Mouse (Mus musculus) lung, adult 18-20 months (tissue): ENCODE data around the gene Dnajc22.
"Not testable (repeated sequence)": the region's sequence is repeated elsewhere in the genome, so short reads cannot be mapped to it uniquely, and the experiment has no call there.

Experiments used
- DNase-seq, 2 experiments: peaks; one replicate each; pipeline ENCODE4 v3.0.0; 2022; ENCODE audit warnings: mixed read lengths in 2 of 2

Dnajc22 gene

DNA sequence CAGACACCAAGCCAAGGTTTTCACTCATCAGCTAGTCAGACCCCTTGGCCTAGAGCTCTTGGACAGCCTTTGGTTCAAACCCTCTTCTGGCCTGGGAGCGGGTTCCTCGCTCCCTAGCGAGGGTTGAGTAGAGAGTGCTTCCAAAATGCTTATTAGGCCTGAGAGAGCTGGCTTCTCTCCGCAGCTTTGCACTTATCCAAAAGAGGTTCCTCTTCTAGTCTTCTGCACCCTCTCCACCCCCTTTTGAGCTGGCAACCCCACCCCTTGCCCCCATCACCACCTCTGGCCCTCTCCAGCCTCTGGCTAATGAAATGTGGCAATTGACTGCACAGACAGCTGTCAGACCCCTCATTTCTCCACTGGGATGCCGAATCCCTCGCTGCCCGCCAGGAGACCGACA lies at the start of gene Dnajc22:
Gene Dnajc22, plus strand, starts transcription at position 301 of the 400 bp plus-strand sequence.
- DNase-seq, result no peak

DNA sequence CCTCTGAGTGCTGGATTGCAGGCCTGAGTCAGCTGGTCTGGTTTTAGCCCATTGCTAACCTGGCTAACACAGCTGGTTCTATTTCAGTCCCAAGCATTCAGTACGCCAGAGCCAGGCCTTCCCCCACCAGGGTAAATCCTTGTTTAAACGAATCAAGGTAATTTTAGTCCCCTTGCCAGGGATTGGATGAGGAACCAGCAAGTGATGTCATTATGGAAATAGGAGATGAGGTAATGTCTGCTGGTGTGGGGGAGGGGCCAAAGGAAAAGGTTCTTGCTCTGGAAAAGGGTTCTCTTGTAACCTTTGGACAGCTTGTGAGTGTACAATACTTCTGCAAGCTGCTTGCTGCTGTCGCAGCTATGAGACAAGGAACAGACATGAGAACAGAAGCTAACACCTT lies 48.1 kb upstream of the Dnajc22 start:
- DNase-seq, result peak in 1 of 2 experiments; percentile 46

DNA sequence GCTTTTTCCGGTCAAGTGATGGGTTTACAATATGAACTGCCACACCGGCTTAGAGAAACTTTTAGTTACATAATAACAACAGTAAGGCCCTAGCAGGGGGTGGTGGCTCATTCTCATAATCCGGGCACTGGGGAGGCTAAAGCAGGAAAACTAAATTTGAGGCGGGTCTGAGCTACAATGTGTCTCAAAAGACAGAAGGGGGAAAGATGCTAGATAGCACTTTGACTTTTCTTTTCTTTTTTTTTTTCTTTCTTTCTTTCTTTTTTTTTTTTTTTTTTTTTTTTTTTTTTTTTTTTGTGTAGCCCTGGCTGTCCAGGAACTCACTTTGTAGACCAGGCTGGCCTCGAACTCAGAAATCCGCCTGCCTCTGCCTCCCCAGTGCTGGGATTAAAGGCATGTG lies 47.2 kb upstream of the Dnajc22 start:
- not testable (repeated sequence) for DNase-seq

DNA sequence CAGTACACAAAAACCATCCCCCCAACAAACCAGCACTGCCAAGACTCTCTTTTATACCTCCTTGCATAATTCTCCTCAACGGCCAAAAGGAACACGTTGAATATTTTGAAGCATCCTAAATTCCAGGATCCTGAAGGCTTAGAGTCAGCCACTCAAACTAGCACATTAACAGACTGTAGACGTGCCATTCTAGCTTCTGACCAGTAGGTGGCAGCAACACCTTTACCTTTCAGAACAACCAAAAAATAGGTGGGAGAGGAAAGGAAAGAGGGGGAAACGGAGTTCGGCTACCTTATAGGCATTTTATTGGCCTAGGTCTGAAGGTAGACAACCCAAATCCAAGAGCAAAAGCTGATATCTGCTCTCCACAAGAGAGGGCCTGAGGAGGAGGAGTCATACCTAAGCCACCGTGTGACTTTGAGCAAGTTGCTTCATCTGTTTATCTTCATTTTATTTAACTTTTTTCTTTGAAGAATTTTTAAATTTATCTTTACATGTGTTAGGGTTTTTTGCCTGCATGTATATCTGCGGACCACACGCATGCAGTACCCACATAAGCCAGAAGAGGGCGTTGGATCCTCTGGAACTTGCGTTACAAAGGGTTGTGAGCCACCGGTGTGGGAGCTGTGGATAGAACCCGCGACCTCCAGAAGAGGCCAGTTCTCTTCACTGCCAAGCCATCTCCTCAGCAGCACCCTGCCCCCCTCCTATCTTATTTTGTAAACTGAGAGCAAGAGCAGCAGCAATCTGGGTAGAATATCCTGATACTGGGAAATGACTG lies 43.3 kb upstream of the Dnajc22 start:
- peak; percentile 50 to 51 for DNase-seq

DNA sequence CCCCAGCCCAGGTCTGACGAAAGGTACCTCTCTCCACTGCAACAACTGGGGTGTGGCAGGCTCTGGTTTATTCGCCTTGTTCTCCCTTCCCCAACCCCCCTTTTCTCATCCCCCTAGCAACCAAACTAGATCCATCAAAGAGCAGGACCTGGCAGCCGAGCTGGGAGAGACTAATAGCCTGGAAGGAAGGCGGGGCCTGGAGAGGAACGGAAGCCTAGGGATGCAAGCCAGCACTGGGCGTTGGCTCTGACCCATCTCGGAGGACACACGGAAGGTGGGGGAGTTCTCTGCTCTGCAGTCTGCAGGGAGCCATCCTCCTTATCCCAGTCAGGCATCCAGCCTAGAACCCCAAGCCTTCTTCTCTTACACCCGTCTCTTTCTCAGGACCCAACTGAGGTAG lies 39.6 kb upstream of the Dnajc22 start:
- DNase-seq, result peak in 1 of 2 experiments; percentile 15

DNA sequence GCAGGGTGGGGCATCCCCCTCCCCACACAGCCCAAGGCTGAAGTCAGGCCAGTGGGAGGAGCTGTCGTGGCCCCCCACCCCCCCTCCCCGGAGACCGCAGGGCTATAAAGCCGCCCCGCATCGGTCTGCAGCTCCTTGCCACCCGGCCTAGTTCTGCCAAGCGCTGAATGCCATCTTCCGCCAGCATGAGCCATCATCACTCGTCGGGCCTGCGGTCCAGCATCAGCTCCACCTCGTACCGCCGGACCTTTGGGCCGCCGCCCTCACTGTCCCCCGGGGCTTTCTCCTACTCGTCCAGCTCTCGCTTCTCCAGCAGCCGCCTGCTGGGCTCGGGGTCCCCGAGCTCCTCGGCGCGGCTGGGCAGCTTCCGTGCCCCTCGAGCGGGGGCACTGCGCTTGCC lies 37.9 kb upstream of the Dnajc22 start, which contains the start of gene Prph:
Gene Prph, plus strand, starts transcription at position 135 of the 400 bp plus-strand sequence.
- DNase-seq, result no peak

DNA sequence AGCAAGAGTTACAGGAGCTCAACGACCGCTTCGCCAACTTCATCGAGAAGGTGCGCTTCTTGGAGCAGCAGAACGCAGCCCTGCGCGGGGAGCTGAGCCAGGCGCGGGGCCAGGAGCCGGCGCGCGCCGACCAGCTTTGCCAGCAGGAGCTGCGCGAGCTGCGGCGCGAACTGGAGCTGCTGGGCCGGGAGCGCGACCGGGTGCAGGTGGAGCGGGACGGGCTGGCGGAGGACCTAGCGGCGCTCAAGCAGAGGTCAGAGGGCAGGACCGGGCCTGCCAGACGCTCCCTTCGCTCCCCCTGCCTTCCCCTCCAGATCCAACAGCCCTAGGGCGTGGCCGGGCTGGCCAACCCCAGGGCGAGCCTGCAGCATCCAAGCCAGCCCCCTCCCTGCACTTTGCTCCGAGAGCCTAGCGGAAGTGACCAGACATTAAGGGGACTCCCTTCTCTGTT lies 37.4 kb upstream of the Dnajc22 start:
- no peak for DNase-seq

DNA sequence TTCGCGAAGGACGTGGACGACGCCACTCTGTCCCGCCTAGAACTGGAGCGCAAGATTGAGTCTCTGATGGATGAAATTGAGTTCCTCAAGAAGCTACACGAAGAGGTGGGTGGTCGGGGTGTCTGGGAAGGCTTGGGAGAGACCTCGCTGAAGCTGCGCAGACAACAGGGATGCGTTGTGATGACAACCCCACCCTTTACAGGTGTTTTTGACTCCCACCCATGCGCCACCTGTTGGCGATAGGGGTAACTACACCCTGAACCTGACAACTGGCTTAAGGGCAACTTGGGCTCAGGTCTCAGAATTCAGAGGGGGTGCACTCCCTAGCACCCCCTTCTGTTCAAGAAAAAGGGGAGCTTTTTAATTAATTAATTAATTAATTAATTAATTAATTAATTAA lies 36.6 kb upstream of the Dnajc22 start:
- peak in 1 of 2 experiments; percentile 27 for DNase-seq

DNA sequence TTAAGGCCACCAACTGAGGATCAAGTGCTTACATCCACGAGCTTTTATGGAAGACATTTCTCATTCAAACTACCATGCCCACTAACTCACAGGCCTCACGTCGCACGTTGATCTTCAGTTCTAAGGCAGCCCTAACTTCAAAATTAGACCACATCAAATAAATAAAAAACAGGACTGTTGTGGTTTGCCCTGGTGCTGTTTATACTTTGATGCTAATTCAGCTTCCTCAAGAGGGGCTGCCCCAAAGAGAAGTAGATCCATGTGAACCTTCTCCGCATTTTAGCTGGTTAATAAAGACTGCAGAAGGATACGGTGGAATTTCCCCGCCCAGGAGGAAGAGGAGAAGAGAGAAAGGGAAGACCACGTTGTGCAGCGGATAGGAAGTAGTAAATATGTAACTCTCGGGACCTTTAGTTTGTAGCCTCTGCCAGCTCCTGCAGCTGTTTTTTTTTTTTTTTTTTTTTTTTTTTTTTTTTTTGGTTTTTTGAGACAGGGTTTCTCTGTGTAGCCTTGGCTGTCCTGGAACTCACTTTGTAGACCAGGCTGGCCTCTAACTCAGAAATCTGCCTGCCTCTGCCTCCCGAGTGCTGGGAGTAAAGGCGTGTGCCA lies 27.3 kb upstream of the Dnajc22 start:
- no peak for DNase-seq

DNA sequence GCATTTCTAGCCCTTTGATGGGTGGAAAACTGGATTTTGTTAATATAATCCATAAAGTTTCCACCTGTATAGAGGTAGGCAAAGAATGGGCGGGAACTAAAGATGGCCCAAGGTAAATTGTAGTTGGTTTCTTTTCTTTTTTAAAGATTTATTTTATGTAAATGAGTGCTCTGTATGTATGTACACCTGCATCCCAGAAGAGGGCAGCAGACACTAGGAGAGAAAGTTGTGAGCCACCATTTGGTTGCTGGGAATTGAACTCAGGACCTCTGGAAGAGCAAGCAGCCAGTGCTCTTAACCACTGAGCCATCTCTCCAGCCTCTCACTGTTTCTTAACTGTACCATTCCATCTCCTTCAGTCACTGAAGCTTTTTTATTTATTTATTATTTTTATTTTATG lies 21.0 kb upstream of the Dnajc22 start:
- DNase-seq, result no peak

DNA sequence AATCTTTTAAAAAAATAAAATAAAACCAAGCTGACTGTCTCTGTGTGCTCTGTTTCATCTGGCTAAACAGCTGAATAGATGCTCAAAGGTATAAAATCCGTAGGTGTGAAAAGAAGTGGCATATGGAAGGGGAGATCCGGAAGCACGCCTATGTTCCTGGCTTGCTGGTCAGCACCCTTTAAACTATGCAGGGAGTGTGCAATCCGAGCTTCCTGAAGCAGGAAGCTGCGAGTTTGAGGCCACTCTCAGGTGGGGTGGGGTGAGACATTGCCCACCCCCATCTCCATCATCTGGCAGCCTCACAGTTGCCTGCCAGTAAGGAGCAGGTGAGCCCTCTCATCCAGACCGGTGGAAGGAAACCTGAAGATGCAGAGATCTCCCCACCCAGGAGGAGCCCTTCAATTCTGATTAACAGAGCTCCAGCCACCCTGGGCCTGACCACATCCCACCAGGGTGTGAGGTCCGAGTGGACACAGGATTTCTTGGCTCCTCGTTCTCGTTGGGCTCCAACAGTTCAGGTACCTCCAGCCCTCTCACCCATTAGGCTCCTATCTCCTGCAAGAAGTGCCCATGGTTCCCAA lies 18.9 kb upstream of the Dnajc22 start, which contains the start of gene Troap:
Gene Troap, plus strand, starts transcription at position 557 of the 581 bp plus-strand sequence.
- DNase-seq, result no peak

DNA sequence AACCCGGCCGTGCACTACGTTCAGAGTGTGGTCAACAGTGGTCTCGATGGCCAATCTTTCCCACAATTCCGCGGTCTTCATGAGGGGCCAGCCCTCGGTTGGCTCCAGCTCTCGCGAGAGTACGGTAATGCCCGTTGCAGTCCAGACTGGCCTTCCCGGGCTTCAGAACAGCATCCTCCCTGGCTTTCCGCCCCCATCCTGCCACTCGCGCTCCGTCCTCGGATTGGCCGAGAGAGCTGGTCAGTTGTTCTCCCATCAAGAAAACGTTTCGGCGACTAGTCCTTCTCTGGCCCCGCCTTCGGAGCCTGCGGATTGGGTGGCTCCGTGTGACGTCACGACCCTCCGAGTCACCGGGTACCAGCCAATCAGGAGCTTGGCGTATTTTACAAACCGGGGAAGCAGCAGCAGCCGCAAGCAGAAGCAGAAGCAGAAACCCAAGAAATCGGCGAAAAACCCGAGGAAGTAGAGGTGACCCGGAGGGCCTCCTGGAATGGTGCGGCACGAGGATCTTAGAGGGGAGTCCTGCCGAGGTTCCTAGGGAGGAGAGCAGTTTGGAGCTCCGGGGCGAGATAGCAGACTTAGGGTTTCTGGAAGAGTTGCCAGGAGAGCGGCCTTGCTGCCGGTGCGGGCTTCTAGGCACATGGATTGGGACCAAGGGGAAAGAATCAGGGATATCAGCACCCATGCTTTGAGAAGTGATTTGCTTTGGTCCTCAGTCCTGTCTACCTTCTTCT lies 18.2 kb upstream of the Dnajc22 start:
- peak; percentile 97 to 98 for DNase-seq

DNA sequence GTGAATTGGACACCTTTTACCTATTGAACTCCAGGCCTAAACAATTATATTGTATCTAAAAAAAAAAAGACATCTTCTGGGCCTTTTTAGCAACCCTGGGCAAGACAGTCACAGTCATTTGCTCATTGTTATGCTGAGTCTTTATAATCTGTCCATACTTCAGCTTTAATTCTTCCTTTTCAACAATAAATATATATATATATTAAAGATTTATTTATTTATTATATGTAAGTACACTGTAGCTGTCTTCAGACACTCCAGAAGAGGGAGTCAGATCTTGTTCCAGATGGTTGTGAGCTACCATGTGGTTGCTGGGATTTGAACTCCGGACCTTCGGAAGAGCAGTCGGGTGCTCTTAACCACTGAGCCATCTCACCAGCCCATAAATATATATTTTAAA lies 17.0 kb upstream of the Dnajc22 start:
- not testable (repeated sequence) for DNase-seq

DNA sequence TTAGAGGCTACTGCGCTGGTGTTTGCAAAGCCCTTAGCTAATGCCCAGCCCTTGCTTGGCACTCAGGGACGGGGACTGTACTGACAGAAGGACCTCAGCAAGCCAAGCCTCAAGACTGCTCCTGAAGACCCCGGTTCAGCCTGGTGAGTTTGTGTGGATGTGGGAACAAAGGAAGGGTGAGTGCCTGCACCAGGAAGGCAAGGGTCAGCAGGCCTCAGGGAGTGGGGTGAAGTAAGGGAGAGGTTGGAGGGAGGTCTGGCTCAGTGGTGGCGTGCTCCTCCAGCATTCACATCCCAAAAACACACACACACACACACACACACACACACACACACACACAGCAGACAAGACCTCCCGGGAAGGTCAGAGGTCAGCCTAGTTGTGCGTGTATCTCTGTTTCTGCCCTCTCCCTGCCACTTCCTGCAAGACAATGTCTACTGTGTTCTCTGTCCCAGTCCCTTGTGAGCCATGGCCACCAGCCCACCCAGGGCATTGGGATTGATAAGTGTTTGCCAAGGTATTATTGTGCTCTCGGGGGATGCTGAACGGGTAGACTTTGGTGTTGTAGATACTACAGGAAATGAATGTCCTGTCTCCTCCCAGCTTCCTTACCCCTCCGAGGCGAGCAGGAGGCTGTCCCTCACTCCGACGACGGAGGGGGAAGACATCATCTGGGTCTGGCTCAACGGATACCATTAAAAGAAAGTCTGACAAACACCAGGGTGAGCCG lies 14.6 kb upstream of the Dnajc22 start:
- DNase-seq, result no peak

DNA sequence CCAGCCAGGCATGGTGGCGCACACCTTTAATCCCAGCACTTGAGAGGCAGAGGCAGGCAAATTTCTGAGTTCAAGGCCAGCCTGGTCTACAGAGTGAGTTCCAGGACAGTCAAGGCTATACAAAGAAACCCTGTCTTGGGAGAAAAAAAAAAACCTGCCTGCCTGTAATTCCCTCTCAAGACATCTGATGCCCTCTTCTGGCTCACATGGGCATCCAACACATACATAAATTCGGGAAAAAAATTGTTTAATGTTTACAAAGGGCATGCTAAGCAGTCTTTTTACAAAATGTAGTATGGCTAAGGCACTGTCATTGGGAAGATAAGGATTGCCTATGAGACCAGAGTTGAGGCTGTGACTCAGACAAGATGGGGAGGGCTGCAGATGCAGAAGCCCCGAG lies 13.2 kb upstream of the Dnajc22 start:
- DNase-seq, result no peak

DNA sequence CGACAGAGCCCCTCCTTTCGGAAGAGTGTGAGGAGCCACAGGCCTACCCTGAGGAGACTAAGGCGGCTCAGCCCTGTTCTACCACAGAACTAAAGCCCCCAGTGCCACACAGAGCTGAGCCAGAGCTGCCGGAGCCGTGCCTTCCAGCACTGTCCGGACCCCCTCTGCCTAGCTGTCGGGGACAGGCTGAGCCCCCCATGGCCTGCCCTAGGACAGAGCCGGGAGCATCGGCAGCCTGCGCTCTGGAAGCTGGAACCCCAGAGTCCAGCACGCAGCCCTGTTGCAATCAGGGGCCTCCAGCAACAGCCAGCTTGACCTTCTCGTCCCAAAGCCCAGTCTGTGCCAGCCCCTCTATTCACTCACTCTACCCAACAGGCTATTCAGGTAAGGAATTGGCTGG lies 10.6 kb upstream of the Dnajc22 start:
- no peak for DNase-seq

DNA sequence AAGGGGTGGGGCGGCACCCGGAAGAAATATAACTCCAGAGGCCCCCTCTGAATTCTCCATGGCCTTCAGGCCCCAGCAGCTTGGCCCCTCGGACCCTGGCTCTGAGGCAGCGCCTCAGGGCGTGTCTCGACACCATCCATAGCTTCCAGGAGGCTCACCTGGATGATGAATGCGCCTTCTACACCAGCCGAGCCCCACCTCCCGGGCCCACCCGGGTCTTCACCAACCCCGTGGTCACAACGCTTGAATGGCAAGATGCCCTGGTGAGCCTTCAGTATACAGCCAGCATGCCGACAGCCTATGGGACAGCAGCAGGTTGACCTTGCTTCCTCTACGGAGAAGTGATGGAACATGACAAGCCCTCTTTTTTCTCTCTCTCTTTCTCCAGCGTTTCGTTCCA lies 10.1 kb upstream of the Dnajc22 start:
- DNase-seq, result no peak

DNA sequence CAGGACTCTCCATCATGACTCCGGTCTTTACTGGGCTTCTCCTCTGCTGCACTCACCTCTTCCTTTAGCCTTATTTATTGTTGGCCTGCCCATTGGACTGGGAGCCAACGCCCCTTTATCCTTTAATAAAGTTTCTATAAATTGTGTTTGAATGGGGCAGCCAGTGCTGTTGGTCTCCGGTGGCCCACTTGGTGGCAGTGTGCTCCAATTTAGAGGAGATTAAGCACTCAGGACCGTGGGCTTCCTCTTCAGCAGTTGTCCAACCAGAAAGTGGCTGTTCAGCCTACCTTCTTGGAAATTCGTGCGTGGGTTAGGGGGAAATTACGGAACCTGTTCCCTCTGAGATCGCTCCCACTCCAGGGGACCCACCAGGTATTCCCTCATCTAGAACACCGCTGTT lies 9.7 kb upstream of the Dnajc22 start:
- peak in 1 of 2 experiments; percentile 41 for DNase-seq

DNA sequence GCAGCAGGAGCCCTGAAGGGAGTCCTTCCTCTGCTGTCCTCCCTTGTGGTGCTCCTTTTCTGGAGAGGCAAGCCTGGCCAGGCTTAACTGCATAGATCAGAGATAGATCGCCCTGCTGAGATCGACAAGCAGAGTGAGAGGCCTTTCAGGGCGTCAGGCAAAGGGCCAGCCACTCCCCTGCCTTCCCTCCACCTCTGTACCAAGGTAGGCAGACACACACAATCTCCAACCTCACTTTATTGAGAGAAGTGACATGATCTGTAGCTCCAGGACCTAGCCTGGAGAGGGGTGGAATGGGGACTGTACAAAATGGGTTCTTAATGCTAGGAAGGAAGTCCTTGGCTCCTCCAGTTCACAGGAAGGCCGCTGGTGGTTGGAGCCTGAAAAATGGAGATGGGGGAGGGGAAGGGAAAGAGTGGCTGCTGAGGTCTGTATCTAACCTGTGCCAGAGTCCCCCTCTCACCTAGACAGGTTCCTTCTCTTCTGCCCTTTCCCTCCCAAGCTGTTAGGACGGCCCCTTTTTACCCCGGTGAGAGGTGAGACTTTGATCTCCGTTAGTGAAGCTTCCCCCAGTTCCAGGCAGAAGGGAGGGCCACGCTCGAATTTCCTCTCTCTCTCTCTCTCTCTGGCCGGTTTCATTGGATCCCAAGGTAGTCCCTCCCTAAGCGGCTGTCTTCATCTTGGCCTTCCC lies 9.0 kb upstream of the Dnajc22 start:
- no peak for DNase-seq

DNA sequence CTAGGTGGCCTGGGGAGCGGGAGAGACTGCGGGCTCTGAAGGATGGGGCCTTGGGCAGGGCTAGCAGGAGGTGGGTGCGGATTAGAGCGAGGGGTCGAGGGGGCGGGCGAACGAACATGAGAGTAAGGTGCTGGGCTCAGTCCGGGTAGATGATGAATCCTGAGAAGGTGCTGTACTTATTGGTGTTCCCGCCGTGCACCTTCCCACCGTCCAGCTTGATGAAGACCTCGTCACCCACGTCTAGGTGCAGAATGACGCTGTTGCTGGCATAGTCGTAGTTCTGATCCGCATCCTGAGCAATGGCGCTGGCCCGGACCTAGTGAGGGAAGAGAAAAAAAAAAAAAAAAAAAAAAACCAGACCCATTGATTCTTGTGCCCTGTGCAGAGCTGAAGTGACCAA lies 8.4 kb upstream of the Dnajc22 start:
- DNase-seq, result no peak

DNA sequence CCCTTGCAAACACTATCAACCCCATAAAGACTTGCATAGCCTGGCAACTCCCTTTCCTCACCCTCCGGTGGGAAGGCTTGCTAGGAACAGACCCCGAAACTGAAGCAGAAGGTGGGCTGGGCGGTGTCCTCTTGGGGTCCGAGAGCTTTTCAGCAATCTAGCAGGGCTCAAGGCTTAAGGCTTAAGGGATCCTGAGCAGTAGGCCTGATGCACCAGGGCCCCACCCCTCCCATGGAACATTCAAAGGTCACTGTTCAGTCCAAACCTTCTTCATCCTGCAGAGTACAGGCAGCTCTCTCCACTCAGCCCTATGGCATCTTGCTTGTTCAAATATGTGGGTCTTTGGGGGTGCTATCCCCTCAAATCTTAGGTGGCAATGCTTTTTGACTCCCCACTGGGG lies 7.0 kb upstream of the Dnajc22 start:
- DNase-seq, result no peak
